Mouse (Mus musculus) mouse trophoblast stem cell (cell line): ENCODE data around the gene Myh13.

Experiments
- in situ Hi-C, 2 experiments: fragments of 300-500 bp; cut with MseI, MboI; formaldehyde crosslinking; loops; 2 replicates in 1 of 2; 3 replicates in 1 of 2; pipeline ENCODE4 v1.15.1; 2025

Myh13 gene

GRCm38 (mm10) chr11:67321358-67321757 is at the start of gene Myh13:
Gene Myh13, plus strand, starts transcription at chr11:67321658.
- in situ Hi-C loops = no loop called here

DNA sequence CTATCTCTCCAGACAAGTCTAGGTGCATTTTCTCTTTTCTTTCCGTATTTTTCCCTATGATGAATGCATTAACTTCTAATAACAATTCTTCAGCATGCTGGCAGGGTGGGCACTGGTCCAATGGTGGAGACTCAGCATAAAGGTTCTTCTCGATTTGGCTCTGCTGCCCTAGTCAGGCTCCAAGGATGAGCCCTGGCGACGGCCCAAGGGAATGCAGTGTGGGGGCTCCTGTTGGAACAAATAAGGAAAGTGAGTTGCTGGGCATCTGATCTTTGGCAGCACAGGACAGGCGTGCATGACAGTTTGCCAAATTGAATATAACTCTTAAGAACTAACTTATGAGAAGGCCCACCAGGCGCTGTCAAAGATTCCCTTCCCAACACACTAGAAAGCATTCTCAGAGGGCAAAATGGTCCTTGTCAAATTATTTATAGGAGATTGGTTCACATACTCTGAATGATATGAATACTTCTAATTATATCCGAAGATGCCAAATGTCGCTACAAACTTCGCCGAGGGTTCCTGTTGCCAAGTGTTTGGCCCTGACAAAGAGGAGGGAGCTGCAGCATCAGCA is 44.8 kb upstream of the Myh13 start, which contains the start of gene Myh8:
Myh8 (plus strand) TSS at position 524 of the 574 bp plus-strand sequence.
- in situ Hi-C loops = no loop called here

GRCm38 (mm10) chr11:67293440-67293839 is 28.0 kb upstream of the Myh13 start:
- in situ Hi-C loops = no loop called here

DNA sequence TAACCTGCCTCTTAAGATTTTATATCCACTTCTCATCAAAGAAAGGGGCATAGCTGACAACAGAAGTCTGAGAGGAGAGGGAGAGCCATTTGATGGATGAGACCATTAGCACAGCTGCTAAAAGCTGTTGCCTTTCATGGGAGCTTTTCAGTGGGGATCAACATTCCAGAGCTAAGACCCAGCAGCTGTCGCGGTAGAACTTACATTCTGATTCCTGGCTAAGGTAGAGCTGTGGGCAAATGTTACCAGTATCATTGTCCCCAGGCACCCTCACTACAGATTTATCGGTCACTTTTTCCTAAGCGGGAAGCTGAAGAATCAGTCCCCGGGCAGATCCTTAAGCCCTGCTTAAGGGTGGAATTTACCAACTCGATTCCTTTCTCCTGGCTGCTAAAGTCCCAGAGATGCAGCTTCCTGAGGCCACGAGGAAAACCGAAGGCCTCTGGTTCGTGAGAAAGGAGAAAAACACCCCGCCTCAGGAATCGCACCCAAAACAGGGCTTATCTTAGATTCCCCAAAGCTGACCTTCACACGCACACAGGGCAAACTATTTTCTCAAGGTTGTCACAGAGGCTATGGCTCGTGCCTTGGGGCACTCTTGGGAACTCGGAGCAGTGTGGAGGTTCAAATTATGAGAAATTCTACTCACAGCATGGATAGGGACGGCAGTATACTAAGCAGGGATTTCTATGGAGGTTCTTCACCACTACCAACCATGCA is 7.6 kb upstream of the Myh13 start:
- in situ Hi-C loops = no loop called here

- in situ Hi-C loops = no loop called here
Measured at GRCm38 (mm10) chr11:67326536-67326935, 5.1 kb downstream of the Myh13 start.

GRCm38 (mm10) chr11:67344556-67344955 is 23.1 kb downstream of the Myh13 start:
- in situ Hi-C loops = no loop called here

DNA sequence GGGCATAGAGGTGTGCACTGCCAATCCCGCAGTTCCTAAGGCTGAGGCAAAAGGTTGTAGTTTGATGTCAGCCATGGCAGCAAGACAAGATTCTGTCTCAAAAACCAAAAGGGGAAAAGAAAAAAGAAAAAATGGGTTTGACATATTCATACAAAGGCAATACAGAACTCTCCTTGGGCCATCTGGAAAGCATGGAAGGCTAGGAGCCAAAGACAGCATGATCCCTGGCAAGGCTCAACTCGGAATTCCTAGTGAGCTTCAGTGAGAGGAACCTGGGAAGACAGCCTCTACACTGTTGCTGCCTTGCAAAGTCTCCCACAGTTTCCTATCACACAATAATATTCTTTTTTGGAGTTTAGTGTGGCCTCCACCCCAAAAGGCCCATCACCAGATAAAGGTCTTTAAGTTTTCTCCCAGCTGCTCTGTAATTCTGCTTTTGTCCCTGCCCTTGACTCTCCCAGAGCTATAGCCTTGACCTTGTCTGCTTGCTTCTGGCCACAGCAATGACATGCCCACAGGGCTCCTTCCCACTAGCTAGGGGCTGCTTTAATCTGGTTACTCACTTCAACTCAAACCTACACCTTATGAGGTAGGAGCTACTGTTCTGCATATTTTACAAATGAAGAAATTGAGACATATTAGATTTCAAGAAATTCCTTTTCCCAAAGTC is 23.9 kb downstream of the Myh13 start:
- in situ Hi-C loops = no loop called here

GRCm38 (mm10) chr11:67345856-67346236 is 24.4 kb downstream of the Myh13 start:
- in situ Hi-C loops = no loop called here

DNA sequence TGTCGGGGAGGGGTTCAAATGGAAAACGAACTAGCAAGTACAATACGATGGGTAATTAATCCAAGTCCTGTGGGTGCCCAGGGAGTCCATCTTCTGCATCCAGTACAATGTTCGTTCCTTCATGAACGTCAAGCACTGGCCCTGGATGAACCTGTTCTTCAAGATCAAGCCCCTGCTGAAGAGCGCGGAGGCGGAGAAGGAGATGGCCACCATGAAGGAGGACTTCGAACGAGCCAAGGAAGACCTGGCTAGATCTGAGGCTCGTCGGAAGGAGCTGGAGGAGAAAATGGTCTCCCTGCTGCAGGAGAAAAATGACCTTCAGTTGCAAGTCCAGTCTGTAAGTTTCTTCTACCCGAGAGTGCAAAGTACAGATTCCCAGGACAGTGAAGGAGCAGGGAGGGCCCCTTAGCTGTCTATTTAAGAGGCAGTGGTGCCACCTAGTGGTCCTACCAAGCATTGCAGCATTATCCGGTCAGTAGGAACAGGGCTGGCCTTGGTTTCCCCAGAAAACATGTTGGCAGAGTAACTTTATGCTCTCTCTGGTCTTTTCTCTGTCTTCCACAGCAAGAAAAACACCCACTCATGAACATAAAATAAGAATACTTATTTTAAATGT is 28.8 kb downstream of the Myh13 start:
- in situ Hi-C loops = loop anchor here (5.0 kb wide), 1 partner anchor 238 kb away; no protein-coding TSS in a partner anchor

DNA sequence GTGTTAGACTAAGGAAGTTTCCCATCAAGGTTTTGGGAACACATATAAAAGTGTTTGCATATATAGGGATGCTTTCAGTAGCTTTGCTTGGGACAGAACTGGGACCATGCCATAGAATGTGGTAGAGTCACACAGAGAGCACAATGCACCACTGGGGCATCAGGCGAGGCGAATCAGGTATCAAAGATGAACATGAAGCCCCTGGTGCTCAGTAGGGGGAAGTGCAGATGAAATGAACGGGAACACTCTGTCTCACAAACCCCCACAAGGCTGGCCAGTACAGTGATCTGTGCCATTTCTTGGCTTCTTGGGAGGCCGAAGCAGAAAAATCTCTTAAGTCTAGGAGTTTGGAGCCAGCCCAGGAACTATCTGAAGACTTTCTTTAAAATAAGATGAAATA is 31.6 kb downstream of the Myh13 start:
- in situ Hi-C loops = loop anchor here (5.0 kb wide), 1 partner anchor 241 kb away; no protein-coding TSS in a partner anchor

DNA sequence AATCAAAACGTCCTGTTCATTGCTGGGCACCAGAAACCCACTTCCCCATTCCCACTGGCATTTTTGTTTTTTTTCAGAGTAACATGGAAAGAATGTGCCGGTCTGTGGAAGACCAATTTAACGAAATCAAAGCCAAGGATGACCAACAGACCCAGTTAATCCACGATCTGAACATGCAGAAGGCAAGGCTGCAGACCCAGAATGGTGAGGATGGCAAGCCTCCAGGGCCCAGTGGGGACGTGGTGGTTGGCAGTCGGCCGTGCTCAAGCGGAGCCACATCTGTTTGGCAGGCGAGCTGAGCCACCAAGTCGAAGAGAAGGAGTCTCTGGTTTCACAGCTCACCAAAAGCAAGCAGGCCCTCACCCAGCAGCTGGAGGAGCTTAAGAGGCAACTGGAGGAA is 36.6 kb downstream of the Myh13 start:
- in situ Hi-C loops = no loop called here

DNA sequence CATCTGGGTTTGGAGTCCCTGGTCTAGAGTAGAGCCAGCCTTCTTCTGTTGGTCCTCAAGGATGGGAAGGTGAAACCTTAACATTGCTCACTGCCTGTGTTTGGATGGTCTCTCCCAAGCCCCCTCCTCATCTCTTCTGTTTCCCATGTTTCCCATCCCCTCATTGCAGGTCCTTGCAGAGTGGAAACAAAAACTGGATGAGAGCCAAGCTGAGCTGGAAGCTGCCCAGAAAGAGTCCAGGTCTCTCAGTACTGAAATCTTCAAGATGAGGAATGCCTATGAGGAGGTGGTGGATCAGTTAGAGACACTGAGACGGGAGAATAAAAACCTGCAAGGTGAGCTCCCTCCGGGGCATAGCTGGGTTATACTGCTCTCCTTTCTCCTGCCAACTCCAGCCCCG is 40.8 kb downstream of the Myh13 start:
- in situ Hi-C loops = no loop called here

DNA sequence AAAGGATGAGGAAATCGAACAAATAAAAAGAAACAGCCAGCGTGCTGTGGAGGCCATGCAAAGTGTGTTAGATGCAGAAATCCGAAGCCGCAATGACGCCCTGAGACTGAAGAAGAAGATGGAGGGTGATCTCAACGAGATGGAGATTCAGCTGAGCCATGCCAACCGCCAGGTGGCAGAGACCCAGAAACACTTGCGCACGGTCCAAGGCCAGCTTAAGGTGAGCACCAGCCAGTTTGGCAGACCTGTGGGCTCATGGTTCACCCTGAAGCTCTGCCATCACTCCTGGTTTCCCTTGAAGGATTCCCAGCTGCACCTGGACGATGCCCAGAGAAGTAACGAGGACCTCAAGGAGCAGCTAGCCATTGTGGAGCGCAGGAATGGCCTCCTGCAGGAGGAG is 43.1 kb downstream of the Myh13 start:
- in situ Hi-C loops = no loop called here

DNA sequence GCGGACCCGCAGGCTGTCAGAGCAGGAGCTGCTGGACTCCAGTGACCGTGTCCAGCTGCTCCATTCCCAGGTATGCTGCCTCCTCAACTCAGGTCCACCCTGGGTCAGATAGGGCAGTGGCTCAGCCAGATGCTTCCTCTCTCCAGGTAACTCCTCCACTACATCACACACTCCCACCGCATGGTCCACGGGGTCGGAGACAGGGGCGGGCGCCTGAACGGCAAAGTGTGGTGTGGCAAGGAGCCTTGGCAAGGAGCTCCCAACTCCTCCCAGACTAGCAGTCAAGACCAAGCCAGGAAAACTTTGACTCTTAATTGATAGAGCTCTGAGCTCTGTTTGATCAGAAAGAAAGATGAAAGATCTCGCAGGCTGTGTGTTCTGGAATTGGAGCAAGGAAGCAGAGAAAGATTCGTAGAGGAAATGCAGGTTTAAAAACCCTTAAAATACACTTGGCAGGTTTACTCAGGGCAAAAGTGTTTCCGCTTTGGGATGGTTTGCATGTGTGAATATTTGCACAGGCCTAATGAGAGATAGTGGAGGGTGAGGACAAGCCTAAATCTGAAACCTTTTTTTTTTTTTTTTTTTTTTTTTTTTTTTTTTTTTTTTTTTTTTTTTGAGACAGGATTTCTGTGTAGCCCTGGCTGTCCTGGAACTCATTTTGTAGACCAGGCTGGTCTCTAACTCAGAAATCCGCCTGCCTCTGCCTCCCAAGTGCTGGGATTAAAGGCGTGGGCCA is 43.7 kb downstream of the Myh13 start:
- in situ Hi-C loops = no loop called here

- in situ Hi-C loops = no loop called here
Measured at GRCm38 (mm10) chr11:67366936-67367335, 45.5 kb downstream of the Myh13 start.

DNA sequence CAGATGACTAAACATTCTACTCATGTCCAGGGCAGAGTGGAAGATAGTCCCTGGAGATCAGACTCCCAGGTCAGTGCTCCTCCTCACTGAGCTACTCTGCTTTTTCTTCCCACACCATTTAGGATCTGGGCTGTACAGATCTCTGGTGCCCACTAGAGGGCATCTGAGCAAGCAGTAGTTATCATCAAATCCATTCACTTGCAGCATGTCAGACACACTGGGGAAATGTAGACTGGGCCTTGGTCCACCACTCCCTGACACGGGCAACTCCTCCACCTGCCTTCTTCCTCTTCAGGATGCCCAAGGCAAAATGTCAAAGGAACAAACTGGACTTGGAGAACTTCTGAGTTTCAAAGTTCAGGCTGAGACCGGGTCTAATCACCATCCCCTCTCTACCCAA is 51.9 kb downstream of the Myh13 start:
- in situ Hi-C loops = no loop called here

- in situ Hi-C loops = no loop called here
Measured at GRCm38 (mm10) chr11:67376308-67376707, 54.9 kb downstream of the Myh13 start.

DNA sequence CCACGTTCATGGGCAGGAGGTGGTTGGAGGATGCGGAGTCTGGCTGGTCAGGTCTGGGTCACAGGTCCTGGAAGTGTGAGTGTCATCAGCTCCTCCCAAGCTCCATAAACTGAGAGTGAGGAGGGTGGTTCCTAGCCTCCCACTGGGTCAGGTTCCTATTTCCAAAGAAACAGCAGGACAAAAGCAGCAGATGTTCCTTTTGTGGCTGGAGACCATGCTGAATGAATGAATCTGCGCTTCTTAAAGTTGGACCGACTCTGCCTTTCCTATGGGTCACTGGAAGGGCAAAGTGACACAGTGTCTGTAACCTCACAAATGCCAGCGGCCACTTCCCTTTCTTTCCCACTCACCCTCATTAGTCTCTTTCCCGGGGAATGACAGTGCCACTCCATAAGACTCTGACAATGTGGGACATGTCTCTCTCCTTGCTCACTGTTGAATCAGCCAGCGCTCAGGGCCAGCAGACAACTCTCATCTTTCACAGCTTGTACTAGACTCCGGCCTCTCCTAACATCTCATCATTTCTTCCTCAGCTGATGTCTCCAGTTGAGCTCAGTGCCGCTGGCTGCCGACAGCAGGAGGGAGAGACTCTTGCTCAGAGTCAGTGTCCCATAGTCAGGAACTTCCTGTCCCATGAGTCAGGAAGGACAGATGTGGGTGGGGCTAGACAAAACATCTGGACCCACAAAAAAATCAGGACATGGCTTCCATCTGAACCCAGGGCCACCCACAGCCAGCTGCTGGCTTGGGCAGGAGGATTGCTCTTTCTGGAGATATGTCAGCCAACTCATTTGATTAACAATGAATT is 58.4 kb downstream of the Myh13 start:
- in situ Hi-C loops = no loop called here

GRCm38 (mm10) chr11:67381833-67382232 is 60.4 kb downstream of the Myh13 start:
- in situ Hi-C loops = no loop called here

- in situ Hi-C loops = no loop called here
Measured at GRCm38 (mm10) chr11:67384653-67385052, 63.2 kb downstream of the Myh13 start.
